Mouse (Mus musculus) right cerebral cortex, adult 2 months (tissue): ENCODE data around the gene Ropn1l.
A peak's percentile ranks its signal among the peaks of the same experiment; 100 is the strongest.

Experiments used
- DNase-seq, 2 experiments: peaks; one replicate each; pipeline ENCODE4 v3.0.0; 2021 to 2022; ENCODE audit warnings: low spot score in 2 of 2

Ropn1l gene

DNA sequence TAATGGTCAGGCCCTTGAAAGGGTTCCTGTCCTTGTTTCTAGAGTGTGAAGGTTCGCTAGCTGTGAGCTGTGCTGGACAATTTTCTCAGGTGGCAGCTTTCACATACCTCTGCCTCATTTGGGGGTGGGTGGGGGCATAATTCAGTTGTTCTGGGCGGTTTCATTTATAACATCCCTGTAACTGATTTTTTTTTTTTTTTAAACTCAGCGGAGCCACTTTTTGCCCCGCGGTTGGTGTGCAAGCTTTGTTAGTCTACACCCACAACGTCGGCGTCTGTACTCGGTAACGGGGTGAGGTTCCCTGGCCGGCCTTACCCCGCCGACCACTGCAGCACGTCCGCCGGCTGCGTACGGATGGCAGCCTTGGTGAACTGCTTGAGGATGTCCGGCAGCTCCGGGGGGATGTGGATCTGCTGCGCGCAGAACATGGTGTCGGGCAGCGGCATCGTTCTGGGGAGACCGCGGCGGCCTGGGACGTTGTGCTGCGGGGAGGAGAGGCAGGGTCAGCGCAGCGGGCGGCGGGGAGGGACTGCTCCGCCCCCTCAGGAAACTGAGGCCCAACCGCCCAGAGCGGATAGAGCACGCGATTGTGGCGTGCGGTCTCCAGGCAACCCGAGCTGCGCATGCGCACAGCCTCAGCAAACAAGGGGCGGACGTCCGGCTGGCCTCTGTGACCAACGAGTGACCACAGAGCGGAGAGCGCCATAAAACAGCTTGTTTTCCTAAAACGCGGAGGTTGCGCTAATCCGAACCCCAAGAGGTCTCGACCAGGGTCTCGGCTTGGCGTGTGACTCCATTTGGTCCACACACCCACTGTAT, at the start of gene Ropn1l:
TSS of gene Ropn1l (minus strand) at position 640 of the 819 bp plus-strand sequence.
- DNase-seq: peak; percentile 89 to 90

DNA sequence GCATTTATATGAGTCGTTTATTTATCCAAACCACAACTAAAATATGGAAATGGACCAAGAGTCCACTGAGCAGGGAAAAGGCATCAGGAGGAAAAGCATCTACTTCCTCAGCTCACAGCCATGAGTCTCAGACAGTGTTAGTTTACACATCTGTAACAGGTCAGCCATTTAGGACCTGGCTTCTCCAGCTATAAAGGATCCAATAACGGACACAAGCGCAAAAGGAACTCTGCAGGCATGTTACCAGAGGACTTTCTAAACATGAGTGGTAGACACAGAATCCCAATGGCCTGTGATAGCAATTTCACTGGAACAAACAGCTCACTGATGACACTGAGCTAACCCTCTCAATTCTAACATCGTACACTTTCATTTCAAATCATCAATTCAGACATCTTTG, 49.5 kb upstream of the Ropn1l start:
- DNase-seq: no peak

DNA sequence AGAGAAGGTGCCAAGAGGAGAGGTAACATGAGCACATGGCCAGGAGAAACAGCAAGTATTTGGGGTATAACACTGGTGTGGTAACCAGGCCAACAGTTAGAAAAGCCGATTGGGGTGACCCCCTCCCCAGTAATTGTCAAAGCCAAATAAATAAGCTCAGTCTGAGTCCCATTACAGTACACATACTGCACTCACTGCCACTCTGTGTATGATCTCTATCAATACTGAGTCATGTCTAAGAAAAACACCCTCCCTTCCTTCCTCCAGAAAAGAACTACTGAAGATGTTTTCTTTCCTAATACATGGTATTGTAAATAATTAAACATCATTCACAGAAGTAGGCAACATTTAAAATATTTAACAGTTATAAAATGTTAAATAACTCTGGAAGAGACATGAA, 48.8 kb upstream of the Ropn1l start:
- no peak for DNase-seq

DNA sequence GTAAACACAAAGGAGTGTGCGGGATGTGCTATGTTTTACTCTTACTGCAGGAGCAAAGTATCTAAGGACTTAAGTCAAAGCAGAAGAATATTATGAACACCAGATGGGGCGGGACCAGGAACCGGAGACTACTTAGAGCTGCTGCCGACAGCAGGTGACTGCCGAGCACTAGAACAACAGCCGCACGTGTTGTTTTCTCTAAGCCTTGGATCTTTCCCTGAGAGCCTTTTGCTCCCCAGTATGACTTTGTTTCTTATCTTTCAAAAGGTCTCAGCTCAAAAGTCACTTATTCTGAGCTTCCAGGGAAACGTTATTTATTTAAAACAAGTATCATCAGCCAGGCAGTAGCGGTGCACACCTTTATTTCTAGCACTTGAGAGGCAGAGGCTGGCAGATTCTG, 41.3 kb upstream of the Ropn1l start:
- no peak for DNase-seq

DNA sequence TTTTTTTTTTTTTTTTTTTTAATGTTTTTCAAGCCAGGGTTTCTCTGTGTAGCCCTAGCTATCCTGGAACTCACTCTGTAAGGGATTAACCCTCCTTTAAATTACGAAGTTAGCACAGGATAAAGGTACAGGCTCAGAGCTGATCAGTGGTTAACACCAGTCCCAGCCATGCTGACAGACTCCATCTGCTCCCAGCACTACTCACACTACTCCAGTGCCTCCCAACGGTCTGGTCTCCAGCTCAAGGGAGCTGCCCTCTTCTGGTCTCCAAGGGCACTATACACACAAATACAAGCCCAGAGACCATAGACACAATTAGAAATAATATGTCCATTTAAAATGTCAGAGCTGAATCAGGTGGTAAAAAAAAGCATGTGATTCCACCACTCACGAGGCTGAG, 40.8 kb upstream of the Ropn1l start:
- no peak for DNase-seq

DNA sequence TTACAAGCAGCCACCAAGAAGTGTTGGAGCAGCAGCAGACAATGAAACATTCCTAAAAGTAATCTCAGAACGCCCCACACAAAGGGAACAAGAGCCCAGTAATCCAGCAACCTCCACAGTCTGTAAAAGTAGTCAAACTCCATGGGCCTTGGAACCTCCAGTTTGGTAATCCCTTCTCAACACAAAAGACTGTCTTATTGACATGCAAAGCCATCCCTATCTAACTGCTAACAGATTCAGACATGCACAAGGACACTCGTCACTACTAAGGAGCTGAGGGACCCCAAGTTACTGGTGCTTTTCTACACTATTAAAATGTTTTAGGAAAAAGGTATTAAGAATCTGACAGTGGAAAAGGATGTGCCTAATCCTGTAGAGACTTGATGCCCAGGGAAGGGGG, 33.9 kb upstream of the Ropn1l start:
- no peak for DNase-seq

DNA sequence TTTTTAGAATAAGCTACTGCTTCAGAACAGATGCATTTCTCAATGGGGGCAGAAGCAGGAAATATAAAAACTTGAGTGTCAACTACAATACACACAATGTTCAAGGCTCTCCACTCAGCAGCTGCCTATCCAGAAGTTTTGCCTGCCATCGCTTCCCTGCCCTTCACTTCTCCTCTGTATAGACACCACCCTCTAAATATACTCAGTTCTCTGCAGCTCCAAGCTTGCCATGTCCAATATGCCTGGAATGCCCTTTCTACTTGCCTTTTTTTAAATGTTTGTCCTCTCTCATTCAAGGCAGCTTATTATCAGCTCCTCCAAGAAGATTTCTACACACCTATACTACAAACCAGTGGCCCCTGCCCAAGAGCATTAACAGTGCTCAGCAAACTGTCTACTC, 23.1 kb upstream of the Ropn1l start:
- no peak for DNase-seq

DNA sequence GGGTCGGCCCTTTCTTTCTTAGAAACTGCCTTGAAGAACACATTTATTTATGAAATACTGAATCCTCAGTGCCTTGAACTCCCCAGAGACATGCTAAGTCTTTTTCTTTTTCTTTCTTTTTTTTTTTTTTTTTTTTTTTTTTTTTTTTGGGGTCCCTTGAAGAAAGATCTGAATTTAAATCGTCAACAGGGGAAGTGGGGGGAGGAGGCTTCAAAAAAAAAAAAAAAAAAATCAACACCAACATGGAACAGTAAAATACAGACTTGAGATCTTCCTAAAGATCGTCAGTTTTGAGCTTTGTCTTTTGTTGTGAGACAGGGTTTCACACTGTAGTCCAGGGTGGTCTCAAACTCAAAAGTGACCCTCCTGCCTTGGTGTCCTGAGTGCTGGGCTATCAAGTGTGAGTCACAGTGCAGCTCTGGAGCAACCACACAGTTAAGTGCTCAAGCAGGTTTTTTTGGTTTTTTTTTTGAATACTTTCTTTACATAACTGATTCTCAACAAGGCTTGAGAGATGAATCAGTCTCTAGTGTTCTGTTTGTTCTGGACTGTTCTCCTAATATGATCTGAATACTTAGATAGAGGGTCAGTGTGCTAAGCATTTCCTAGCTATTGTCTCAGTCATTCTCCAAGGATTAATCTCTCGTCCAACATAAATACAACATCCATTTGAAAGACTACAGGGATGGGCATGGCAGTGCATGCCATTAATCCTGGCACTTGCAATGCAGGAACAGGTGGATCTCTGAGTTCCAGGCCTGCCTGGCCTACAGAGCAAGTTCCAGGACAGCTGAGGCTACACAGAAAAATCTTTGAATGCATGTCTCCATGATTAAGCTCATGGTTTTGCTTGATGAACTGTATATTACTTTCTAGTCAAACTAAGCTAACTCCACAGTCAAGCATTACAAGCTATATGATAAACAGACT, 19.4 kb upstream of the Ropn1l start:
- DNase-seq: no peak

DNA sequence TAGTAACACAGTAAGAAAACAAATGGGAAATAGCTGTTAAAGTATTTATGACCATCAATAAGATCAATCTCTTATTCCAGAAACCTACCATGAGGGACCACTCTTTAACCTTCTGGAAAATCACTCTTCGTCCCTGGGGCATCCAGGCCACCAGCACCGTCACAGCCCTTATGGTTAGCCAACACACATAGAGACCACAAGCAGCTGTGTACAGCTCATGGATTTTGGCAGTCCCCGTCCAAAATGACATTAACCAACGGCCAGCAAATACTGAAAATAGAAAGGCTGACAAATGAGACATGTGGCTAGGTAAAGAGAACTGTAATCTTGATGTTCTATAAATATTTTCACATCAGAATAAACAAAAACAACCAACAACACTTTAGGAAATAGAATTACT, 18.0 kb upstream of the Ropn1l start:
- DNase-seq: no peak

DNA sequence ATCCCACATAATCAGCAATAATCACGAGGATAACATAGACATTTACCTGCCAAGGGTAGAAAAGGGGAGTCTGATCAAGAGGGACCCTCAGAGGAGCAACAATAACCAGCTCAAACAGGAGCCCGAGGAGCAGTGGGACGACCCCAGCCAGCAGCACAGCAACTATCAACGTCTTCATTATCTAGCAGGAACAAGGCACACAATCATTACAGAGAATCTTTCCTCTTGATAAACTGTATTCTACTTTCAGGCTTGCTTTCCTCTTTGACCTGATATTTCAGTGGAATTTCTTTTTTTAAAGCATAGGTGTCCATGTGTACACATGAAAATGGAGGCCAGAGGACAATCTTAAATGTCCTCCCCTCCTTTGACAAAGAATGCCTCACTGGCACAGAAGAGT, 16.0 kb upstream of the Ropn1l start:
- DNase-seq: no peak

DNA sequence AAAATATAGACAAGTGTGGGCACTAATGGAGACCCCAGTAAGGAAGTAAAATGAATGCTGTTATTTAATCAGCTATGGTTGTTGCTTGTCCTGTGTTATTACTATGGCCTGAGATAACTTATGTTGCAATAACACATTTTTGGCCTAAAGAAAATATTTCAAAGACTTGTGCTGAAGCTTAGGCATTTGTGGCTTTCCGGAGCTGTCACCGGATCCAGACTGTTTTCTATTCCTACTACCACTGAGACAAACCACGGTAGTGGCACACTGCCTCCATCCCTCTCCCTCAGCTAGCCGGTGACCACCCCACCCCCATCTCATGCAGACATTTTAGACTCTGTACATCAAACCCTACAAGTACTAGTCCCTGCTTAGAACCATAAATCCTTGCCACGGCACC, 15.3 kb upstream of the Ropn1l start:
- no peak for DNase-seq

DNA sequence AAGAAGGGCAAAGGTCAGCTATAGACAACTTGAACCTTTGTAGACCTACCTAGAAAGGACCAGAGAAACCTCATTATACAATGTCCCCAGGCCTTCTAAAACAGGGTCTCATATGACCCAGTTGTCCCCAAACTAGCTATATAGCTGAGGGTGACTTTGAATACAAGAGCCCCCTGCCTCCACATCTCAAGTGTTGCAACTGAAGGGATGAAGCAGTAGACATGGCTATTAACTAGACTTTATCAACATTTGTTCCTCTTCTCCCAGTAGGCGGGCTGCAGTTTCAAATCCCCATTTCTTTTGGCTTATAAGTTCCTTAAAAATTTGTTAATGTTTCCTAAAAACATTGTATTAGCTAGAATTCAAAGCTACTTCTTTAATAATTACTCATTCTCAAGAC, 13.2 kb upstream of the Ropn1l start:
- DNase-seq: no peak

DNA sequence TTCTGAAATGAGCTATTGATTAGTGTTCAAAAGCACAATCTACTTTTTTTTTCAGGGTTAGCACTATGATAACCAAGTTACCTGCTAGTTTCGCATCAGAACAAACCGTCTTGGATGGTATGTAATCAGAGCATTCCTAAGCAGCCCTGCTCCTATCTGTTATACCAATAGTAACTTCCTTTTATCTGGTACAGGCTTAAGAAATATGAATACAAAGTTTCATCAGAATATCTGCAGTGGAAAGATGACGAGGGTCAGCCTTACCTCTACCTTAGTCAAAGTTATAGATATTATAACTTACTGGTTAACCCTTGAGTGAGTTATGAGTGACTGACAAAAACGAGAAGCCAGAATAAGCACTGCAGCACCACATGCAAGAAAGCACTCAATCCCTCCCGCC, 12.8 kb upstream of the Ropn1l start:
- no peak for DNase-seq

DNA sequence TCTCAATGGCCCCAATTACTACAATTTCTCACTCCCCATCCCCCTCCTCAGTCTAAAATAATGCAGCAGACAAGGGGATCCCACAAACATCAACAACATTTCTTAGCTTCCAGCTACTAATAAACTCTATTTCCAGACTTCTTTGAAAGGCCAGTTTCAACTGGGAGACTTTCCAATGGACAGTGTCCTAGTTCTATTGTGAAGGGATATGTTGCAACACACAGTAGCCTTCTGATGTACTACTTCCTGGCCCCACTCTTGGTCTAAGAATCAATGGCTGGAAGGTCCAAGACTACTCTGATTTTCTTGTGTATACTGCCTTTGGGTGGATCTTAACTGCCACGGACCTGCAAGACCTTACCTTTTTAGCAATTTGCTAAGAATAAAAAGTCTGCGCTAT, 12.3 kb upstream of the Ropn1l start:
- DNase-seq: no peak

DNA sequence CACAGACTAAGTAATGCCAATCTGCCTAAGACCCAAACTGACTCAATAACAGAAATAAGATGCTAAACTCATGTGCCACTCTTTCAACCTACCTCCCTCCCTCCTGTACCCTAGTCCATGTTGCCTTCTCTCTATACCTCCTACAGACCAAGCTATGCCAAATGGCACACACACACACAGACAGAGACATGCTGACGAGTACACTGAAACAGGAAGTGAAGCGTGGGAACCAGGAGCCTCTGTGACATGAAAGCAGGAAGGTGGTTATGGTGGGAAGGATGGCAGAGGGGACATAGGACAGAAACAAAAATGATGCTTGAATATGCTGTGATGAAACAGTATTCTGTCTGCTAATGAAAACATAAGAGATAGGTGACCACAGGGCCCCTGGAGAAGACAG, 7.0 kb upstream of the Ropn1l start:
- no peak for DNase-seq

DNA sequence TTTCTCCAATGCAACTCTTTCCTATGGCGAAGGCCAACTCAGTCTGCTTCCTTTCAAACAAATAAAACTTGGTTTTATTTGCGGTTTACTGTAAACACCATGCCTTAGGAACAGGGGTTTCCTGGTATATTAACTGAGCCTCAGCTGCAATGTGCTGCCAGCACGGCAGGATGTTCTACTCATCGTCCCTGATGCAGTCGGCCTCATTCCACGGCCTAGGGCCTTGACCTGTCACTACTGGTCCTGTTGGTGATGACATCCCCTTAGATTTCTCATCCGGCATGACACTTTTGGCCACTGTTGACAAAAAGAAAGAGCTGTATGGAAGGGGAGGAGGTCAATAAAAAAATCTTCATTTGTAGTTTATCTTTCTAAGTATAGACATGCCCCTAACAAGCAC, 4.5 kb upstream of the Ropn1l start:
- no peak for DNase-seq

DNA sequence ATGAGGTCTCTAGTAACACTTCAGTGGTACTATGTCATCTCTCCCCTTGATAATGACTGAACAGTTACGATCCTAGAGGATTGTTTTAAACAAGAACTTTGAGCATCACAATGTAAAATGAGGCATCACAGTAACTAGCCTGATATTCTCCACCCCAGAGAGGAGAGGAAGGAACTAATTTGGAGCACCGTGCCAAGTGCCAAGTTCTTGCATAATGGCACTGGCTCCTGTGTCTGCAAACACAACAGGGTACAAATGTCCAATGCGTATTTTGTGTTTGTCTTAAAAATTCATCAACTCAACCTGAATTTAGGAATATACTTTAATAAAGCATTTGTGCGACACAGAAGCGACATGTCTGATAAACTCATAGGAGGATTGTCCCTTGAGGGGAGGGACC, 2.8 kb upstream of the Ropn1l start:
- DNase-seq: no peak

DNA sequence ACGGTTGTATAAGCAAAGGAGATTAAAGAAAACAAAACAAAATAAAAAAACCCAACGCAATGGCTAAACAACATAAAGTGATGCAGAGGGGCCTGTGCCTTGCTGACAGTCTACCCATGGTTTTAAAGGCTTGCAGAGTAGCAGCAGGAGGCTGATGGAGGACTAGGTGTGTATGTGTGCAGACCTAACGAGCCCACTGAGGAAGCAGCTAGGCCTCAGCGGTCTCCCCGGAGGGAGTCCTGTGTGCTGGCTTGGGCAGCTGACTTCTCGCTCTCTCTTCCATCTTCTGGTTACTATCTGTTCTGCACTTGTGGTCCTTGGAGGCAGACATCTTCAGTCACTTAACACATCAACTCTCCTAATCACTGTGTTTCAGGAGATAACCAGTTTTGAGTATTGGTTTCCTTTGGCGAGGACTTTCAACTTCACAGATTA, 1.3 kb upstream of the Ropn1l start:
- DNase-seq: no peak

DNA sequence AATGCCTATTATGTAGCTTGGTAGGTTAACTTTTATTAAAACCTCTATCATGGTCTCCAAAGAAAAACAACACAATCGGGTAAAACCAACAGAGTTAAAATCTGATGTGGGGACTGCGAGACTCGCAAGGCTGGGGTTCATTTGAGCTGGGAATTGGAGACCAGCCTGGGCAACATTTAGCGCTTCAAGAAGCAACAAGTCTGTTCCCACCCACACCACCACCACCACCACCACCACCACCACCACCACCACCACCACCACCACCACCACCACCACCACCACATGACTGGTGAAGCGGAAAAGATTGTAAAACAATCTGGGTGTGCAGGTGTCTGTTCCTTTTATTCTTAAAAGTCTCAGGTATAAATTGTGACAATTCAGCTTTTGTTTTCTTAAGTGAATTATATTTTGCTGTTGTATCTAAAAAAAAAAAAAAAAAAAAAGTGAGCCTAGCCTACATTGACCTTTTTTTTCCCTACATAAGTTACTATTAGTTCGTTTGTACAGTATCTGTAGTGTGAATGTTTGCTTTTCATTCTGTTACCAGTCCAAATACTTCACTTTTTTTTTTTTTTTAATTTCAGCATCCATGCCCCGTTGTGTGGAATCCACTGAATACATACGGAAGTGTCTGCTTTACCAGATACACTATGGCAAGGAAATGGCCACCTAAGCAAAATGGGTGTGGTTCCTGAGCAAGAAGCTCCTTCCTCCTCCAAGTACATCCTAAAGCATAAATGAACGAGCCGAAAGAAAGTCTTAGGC, 741 bp upstream of the Ropn1l start:
- DNase-seq: no peak

DNA sequence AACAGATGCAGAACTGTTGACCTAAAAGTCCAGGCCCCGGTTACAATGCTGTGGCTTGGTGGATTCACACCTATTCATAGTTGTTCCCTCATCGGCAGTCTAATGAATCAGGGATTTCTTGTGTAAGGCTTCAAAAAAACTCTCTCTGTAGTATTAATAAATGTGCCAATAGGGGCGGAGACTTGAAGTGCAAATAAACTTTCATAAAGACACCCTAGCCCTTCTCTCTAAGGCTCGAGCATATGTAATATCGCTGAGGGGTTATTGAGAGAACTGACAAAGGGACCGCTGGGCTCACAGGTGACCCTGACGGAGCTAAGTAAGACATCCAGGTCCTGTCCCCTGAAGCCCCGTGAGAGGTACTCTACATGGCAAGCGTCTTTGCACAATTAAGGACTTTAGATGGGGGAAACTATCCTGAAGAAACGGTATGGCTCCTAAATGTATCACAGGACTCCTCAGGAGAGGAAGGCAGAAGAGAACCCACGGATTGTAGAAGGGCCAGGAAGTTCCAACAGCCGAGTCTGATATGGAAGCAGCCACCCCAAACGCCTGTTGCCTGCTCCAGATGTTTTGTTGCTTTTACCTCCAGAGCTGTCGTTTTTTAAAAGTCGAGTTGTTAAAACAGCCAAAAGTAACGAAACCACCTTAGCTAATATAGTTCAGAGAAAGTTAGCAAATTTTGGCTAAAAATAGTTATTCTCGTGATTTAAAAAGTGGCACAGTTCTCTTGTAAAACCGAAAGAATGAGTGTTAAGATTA, 1.0 kb downstream of the Ropn1l start:
- no peak for DNase-seq

DNA sequence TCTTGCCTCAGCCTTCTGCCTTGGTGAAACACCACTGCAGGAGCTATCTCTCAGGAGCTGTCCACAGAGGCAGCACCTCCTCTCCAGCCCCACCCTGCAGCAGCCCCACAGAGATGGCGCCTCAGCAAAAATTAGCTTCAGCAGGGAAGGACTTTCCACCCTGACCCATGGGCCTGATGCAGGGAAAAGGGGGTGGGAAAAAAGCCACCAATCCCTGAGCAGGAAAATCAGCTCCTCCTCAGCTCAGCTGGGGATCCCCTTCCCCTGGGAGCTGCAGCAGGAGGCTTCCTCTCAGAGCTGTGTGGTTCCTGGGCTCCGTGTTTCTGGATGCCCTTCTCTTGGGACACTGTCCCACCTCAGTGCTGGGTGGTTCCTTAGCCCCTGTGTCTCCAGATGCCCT, 3.8 kb downstream of the Ropn1l start:
- no peak for DNase-seq
